Mouse (Mus musculus) CH12.LX (cell line): Measurements from ENCODE around the gene Rgl1. TPM values are rescaled to one million over a fixed set of nuclear protein-coding genes. Genes with fewer than 3 reads are reported as not detected.

ENCODE experiments used
- DNase-seq: peaks from one replicate; pipeline ENCODE4 v3.0.0-alpha.2; 2013; ENCODE audit errors: extremely low read depth
- H3K27ac ChIP-seq: 2 replicates; pipeline ENCODE4 v1.5.1; 2012; ENCODE audit warnings: low read depth, mild to moderate bottlenecking, control low read depth, moderate library complexity; ENCODE audit not compliant: insufficient read depth
- H3K27me3 ChIP-seq: replicated peaks from 2 replicates; pipeline ENCODE3; 2012; ENCODE audit warnings: inconsistent platforms
- H3K36me3 ChIP-seq, 2 experiments: replicated peaks in 1 of 2; 2 replicates each; pipeline versions ENCODE3 to v1.6.1; 2012; ENCODE audit warnings: inconsistent platforms in 1 of 2, low read length in 1 of 2, mild to moderate bottlenecking in 1 of 2, mixed read lengths in 1 of 2, moderate library complexity in 1 of 2; ENCODE audit not compliant: control insufficient read depth in 1 of 2, insufficient read depth in 1 of 2
- H3K4me1 ChIP-seq, 2 experiments: 2 replicates each; pipeline ENCODE4 v1.6.1; 2012; ENCODE audit warnings: inconsistent platforms in 1 of 2, moderate library complexity in 1 of 2; ENCODE audit not compliant: insufficient read depth in 2 of 2, control insufficient read depth in 1 of 2
- H3K4me2 ChIP-seq: 2 replicates; pipeline ENCODE4 v1.6.1; 2012; ENCODE audit warnings: low read depth, mild to moderate bottlenecking, control low read depth; ENCODE audit not compliant: poor library complexity, insufficient read depth, severe bottlenecking
- H3K4me3 ChIP-seq, 3 experiments: fragments of 150-350 bp in 1 of 3; sonication (generic) in 1 of 3; replicated peaks in 1 of 3; 2 replicates each; pipeline versions ENCODE3 to v1.5.1; 2011 to 2012; ENCODE audit warnings: low read depth in 2 of 3, low read length in 2 of 3, mild to moderate bottlenecking in 2 of 3, moderate library complexity in 2 of 3, control low read depth in 1 of 3, improper control_type of control experiment in 1 of 3, inconsistent platforms in 1 of 3, mixed read lengths in 1 of 3; ENCODE audit not compliant: poor library complexity in 1 of 3
- H3K79me2 ChIP-seq: replicated peaks from 2 replicates; pipeline ENCODE4 v1.6.1; 2012; ENCODE audit warnings: mild to moderate bottlenecking, moderate library complexity; ENCODE audit not compliant: control insufficient read depth, poor library complexity, insufficient read depth, severe bottlenecking; ENCODE audit errors: extremely low read depth
- H3K9ac ChIP-seq: 2 replicates; pipeline ENCODE4 v1.6.1; 2012; ENCODE audit warnings: low read depth, mild to moderate bottlenecking, control low read depth, moderate library complexity; ENCODE audit not compliant: insufficient read depth
- H3K9me3 ChIP-seq: replicated peaks from 2 replicates; pipeline ENCODE3; 2012; ENCODE audit warnings: low read length, inconsistent platforms, mixed read lengths
- BHLHE40 ChIP-seq: IDR thresholded peaks from 2 replicates; pipeline ENCODE4 v1.6.1; 2011; ENCODE audit warnings: mild to moderate bottlenecking, low read depth, low read length, improper control_type of control experiment
- CHD1 ChIP-seq: IDR thresholded peaks from 2 replicates; pipeline ENCODE4 v1.6.1; 2012; ENCODE audit warnings: low read depth, low read length, improper control_type of control experiment, inconsistent platforms
- CHD2 ChIP-seq: IDR thresholded peaks from 2 replicates; pipeline ENCODE4 v1.6.1; 2011; ENCODE audit warnings: low read length, improper control_type of control experiment
- CTCF ChIP-seq, 2 experiments: IDR thresholded peaks in 1 of 2; conservative IDR thresholded peaks in 1 of 2; 2 replicates each; pipeline ENCODE4 v1.5.1; 2011 to 2012; ENCODE audit warnings: low read depth in 2 of 2, low read length in 2 of 2, improper control_type of control experiment in 1 of 2, inconsistent platforms in 1 of 2, mild to moderate bottlenecking in 1 of 2, moderate library complexity in 1 of 2
- E2F4 ChIP-seq: IDR thresholded peaks from 2 replicates; pipeline ENCODE4 v1.6.1; 2011; ENCODE audit warnings: low read depth, low read length, improper control_type of control experiment; ENCODE audit not compliant: insufficient replicate concordance
- HCFC1 ChIP-seq: IDR thresholded peaks from 2 replicates; pipeline ENCODE4 v1.6.1; 2012; ENCODE audit warnings: low read depth, mild to moderate bottlenecking, inconsistent platforms, low read length, improper control_type of control experiment
- IRF4 ChIP-seq: IDR thresholded peaks from 2 replicates; pipeline ENCODE4 v1.6.1; 2014; ENCODE audit warnings: low read depth, mild to moderate bottlenecking, inconsistent platforms, low read length, improper control_type of control experiment
- JUN ChIP-seq: IDR thresholded peaks from 2 replicates; pipeline ENCODE4 v1.6.1; 2011; ENCODE audit warnings: low read depth, mild to moderate bottlenecking, low read length, improper control_type of control experiment, moderate library complexity; ENCODE audit not compliant: insufficient read depth
- MAFK ChIP-seq: IDR thresholded peaks from 2 replicates; pipeline ENCODE4 v1.6.1; 2011; ENCODE audit warnings: low read length, improper control_type of control experiment; ENCODE audit not compliant: insufficient replicate concordance
- MEF2A ChIP-seq: IDR thresholded peaks from 2 replicates; pipeline ENCODE4 v1.6.1; 2014; ENCODE audit warnings: low read depth, mild to moderate bottlenecking, inconsistent platforms, low read length, improper control_type of control experiment, borderline replicate concordance
- MXI1 ChIP-seq: IDR thresholded peaks from 2 replicates; pipeline ENCODE4 v1.6.1; 2011; ENCODE audit warnings: mild to moderate bottlenecking, low read depth, low read length, improper control_type of control experiment
- MYC ChIP-seq: IDR thresholded peaks from 2 replicates; pipeline ENCODE4 v1.6.1; 2011; ENCODE audit warnings: low read depth, mild to moderate bottlenecking, improper control_type of control experiment, low read length
- PAX5 ChIP-seq: IDR thresholded peaks from 2 replicates; pipeline ENCODE4 v1.6.1; 2012; ENCODE audit warnings: low read length, inconsistent platforms, mixed read lengths
- POLR2A ChIP-seq: IDR thresholded peaks from 2 replicates; pipeline ENCODE4 v1.6.1; 2011; ENCODE audit warnings: low read depth, mild to moderate bottlenecking, improper control_type of control experiment, low read length
- POLR2AphosphoS2 ChIP-seq: IDR thresholded peaks from 2 replicates; pipeline ENCODE4 v1.6.1; 2011; ENCODE audit warnings: low read depth, low read length, improper control_type of control experiment
- USF2 ChIP-seq: conservative IDR thresholded peaks from 2 replicates; pipeline ENCODE4 v1.6.1; 2011; ENCODE audit warnings: low read depth, low read length, improper control_type of control experiment
- ZC3H11A ChIP-seq: IDR thresholded peaks from 2 replicates; pipeline ENCODE4 v1.6.1; 2012; ENCODE audit warnings: low read depth, mild to moderate bottlenecking, inconsistent platforms, low read length, improper control_type of control experiment
- ZKSCAN1 ChIP-seq: IDR thresholded peaks from 2 replicates; pipeline ENCODE4 v1.6.1; 2012; ENCODE audit warnings: low read depth, inconsistent platforms, low read length, improper control_type of control experiment, borderline replicate concordance
- ZMIZ1 ChIP-seq: IDR thresholded peaks from 2 replicates; pipeline ENCODE4 v1.6.1; 2012; ENCODE audit warnings: low read depth, mild to moderate bottlenecking, inconsistent platforms, low read length, improper control_type of control experiment
- dilution Hi-C: fragments of 300-500 bp; cut with MboI; formaldehyde crosslinking; loops from 2 replicates; pipeline ENCODE4 v1.14.3; 2020; ENCODE audit warnings: low sequenced_read_pairs; ENCODE audit not compliant: extremely low pct_unique_long_range_greater_than_20kb, extremely low pct_ligation_motif_present
- in situ Hi-C: fragments of 300-500 bp; cut with MboI; formaldehyde crosslinking; loops from 3 replicates; pipeline ENCODE4 v1.14.3; 2019; ENCODE audit warnings: low sequenced_read_pairs, low pct_ligation_motif_present, low pct_unique_long_range_greater_than_20kb, mixed read lengths
- polyA plus RNA-seq: library from polyadenylated mRNA; unstranded; fragments of >175 nt; gene quantifications from 2 replicates; pipeline ENCODE4 v1.2.1, GENCODE M21; 2012; ENCODE audit warnings: low read depth; ENCODE audit not compliant: insufficient read length
- total RNA-seq, 2 experiments: library from RNA; depleted of rRNA; stranded (reverse); fragments of 300-350 nt in 1 of 2; fragments of >200 nt in 1 of 2; gene quantifications; 2 replicates each; pipeline ENCODE4 v1.2.3; 2012 to 2014

The Rgl1 gene
- total and polyA plus RNA-seq, 3 experiments: 0.25 to 1.7 (median 0.74) TPM

DNA sequence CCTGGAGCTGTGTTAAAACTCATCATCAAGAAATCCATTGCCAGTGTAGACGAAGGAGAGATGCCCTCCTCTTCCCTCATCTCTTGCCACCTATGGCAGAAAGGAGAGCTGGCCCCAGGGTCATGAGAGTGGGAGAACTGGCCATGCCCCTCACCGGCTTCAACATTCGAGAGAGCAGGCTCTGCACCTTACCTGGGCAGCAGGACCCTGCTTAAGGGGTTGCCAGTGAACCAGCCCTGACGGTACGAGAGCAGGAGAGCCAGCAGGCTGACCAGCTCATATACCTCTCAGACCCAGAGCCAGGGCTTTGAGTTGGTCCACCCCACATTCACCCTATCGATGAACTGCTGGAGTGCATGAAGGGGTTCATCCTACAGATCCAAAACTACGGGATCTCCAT lies 105.7 kb downstream of the Rgl1 start:
- no peak overlapping the region for H3K27ac ChIP-seq
- TF ChIP-seq CHD2 (no peak), JUN (no peak), HCFC1 (no peak), IRF4 (no peak), MAFK (no peak), POLR2A (no peak), CTCF (conservative IDR thresholded peaks at IDR 0.05 in 1 of 2, IDR thresholded peaks at IDR 0.05 in 1 of 2; ENCODE audit: low read depth in 2 of 2, low read length in 2 of 2) (no peak), CHD1 (no peak), MEF2A (no peak), ZC3H11A (no peak), ZKSCAN1 (no peak), PAX5 (no peak), USF2 (no peak)
- no peak overlapping the region for H3K4me3 ChIP-seq
- no peaks in the 10 kb centered on the region for H3K9me3 ChIP-seq
- H3K36me3 ChIP-seq: no peaks in the 10 kb centered on the region
- H3K79me2 ChIP-seq: no peaks in the 10 kb centered on the region
- no peak for DNase-seq
- dilution Hi-C loops: no loop called here
- H3K27me3 ChIP-seq: no peaks in the 10 kb centered on the region
- H3K4me1 ChIP-seq: no peaks in the 10 kb centered on the region
- in situ Hi-C loops: no loop called here
- no peak overlapping the region for H3K9ac ChIP-seq
- no peak overlapping the region for H3K4me2 ChIP-seq

GRCm38 (mm10) chr1:152659961-152660360 lies 106.2 kb downstream of the Rgl1 start:
- dilution Hi-C loops: no loop called here

DNA sequence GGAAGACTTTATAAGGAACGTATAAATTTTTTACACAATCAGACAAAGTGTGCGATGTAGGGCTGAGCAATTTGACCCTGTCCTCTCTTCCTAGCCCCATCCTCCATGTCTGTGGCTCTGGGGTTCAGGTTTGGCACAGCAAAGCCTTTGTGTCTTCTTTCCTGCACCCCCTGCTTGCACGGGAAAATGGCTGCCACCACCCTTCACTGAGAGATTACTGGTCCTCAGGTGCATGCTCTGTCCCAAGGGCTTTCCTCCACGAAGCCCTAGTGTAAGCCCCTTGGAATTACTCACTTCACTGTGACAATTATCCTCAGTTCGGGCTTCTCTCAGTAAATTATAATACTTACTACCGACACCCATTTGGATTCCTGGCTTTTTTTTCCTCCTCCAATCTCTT lies 109.5 kb downstream of the Rgl1 start:
- no peak overlapping the region for H3K27ac ChIP-seq
- dilution Hi-C loops (no loop called here), in situ Hi-C loops (no loop called here)
- no peak overlapping the region for H3K4me2 ChIP-seq
- H3K27me3 ChIP-seq: no peaks in the 10 kb centered on the region
- H3K9ac ChIP-seq: no peak overlapping the region
- H3K4me3 ChIP-seq: no peak overlapping the region
- no peaks in the 10 kb centered on the region for H3K79me2 ChIP-seq
- DNase-seq: no peak
- TF ChIP-seq HCFC1: no peak
- no peak for TF ChIP-seq MYC
- no peak for TF ChIP-seq E2F4
- no peak for TF ChIP-seq IRF4
- TF ChIP-seq ZKSCAN1: no peak
- TF ChIP-seq MXI1: no peak
- TF ChIP-seq, all 38 proteins: peak for 0
- Histone ChIP-seq H3K36me3 (no peaks in the 10 kb centered on the region), H3K9me3 (no peaks in the 10 kb centered on the region), H3K4me1 (no peaks in the 10 kb centered on the region)

More at GRCm38 (mm10) chr1:152659961-152660360, 106.2 kb downstream of the Rgl1 start:
- Histone ChIP-seq H3K36me3 (no peaks in the 10 kb centered on the region), H3K4me1 (no peaks in the 10 kb centered on the region), H3K4me3 (no peak overlapping the region)
- TF ChIP-seq BHLHE40 (no peak), ZMIZ1 (no peak), HCFC1 (no peak), POLR2AphosphoS2 (no peak)
- TF ChIP-seq, all 38 proteins: peak for 0
- Histone ChIP-seq H3K9ac (no peak overlapping the region), H3K9me3 (no peaks in the 10 kb centered on the region), H3K27ac (no peak overlapping the region), H3K27me3 (no peaks in the 10 kb centered on the region), H3K4me2 (no peak overlapping the region), H3K79me2 (no peaks in the 10 kb centered on the region)
- DNase-seq: no peak
- in situ Hi-C loops: no loop called here
